Mouse (Mus musculus) embryonic fibroblast, embryonic 13.5 days (primary cell): Measurements from ENCODE around the gene Prr5.

Experiments used
- CTCF ChIP-seq: IDR thresholded peaks from 2 replicates; pipeline ENCODE4 v1.5.1; 2011; ENCODE audit warnings: mild to moderate bottlenecking, control low read depth, low read length, moderate library complexity, borderline replicate concordance; ENCODE audit not compliant: insufficient read depth
- POLR2A ChIP-seq: IDR thresholded peaks from 2 replicates; pipeline ENCODE4 v1.6.1; 2011; ENCODE audit warnings: low read depth, mild to moderate bottlenecking, control low read depth, low read length, moderate library complexity

DNA sequence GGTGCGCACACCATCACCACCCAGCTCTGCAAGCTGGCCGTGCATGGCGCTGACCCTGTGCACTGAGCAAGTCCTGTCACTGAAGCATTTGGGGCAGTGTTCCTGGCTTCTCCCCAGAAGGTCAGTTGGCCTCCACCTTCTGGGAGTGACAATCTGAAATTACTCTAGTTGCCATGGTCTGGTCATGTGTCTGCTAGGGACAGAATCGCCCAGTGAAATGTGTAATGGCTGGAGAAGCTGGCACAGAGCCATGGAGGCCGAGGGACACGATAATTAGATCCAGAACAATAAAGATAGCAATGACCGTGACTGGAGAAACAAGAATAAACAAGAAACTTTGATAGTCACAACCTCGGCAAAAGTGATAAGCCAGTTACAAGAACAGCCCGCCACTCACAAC is 44.5 kb upstream of the Prr5 start:
- TF ChIP-seq CTCF (no peak), POLR2A (no peak)
